Mouse (Mus musculus): ENCODE results near the gene Mroh2a. TPM values are rescaled to one million over a fixed set of nuclear protein-coding genes. Genes with fewer than 3 reads are reported as not detected.

Mroh2a gene
- polyA plus RNA-seq, 1 experiment from 2014 or later: 0.88 TPM

GRCm38 (mm10) chr1:88294650-88295049, 67.9 kb downstream of the Mroh2a start:
- Histone ChIP-seq H3K36me3 (no peaks in the 10 kb centered on the region), H3K4me1 (no peaks in the 10 kb centered on the region), H3K27ac (replicated peaks) (no peak overlapping the region), H3K9me3 (peaks cover 59% of the 10 kb centered on the region), H3K4me2 (replicated peaks) (no peak overlapping the region), H3K4me3 (no peak overlapping the region), H3K9ac (replicated peaks) (no peak overlapping the region), H3K27me3 (no peaks in the 10 kb centered on the region)
- 22% methylated on average over 1 of the region's 1 CpGs for WGBS
- ATAC-seq (replicated peaks): no peak

DNA sequence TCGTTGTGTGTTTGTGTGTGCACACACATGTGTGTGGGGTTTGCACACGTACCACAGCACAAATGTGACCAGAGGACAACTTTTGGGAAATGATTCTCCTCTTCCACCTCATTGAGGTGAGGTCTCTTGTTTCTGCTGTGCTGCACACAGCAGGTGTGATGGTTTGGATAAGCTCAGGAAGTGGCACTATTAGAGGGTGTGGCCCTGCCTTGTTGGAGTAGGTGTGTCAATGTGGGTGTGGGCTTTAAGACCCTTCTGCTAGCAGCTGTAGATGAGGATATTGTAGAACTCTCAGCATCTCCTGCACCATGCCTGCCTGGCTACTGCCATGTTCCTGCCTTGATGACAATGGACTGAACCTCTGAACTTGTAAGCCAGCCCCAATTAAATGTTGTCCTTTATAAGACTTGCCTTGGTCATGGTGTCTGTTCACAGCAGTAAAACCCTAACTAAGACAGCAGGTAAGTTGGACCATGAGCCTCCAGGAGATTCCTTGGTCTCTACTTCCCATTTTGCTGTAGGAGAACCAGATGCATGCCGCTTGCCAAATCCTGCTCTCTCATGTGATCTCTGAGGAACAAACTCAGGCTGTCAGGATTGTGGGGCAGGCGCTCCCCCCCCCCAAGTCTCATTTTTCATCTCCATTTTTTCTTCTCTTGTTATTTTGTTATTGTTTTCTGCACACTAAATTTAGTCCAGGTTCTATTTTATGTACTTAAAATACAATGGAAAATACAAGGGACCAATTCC, 69.6 kb downstream of the Mroh2a start:
- Histone ChIP-seq H3K36me3 (no peaks in the 10 kb centered on the region), H3K4me1 (no peaks in the 10 kb centered on the region), H3K4me3 (no peak overlapping the region), H3K9ac (replicated peaks) (no peak overlapping the region), H3K27me3 (no peaks in the 10 kb centered on the region), H3K27ac (replicated peaks) (no peak overlapping the region), H3K4me2 (replicated peaks) (no peak overlapping the region), H3K9me3 (peaks cover 64% of the 10 kb centered on the region)
- ATAC-seq (replicated peaks): no peak
- 75% methylated on average over 4 of the region's 4 CpGs for WGBS

GRCm38 (mm10) chr1:88297480-88298258, 70.9 kb downstream of the Mroh2a start:
- no peak for ATAC-seq (replicated peaks)
- Histone ChIP-seq H3K9ac (replicated peaks) (no peak overlapping the region), H3K9me3 (peaks cover 68% of the 10 kb centered on the region), H3K36me3 (no peaks in the 10 kb centered on the region), H3K4me3 (no peak overlapping the region), H3K4me1 (no peaks in the 10 kb centered on the region), H3K27ac (replicated peaks) (no peak overlapping the region), H3K4me2 (replicated peaks) (no peak overlapping the region), H3K27me3 (no peaks in the 10 kb centered on the region)
- WGBS: 69% methylated on average over 7 of the region's 7 CpGs

DNA sequence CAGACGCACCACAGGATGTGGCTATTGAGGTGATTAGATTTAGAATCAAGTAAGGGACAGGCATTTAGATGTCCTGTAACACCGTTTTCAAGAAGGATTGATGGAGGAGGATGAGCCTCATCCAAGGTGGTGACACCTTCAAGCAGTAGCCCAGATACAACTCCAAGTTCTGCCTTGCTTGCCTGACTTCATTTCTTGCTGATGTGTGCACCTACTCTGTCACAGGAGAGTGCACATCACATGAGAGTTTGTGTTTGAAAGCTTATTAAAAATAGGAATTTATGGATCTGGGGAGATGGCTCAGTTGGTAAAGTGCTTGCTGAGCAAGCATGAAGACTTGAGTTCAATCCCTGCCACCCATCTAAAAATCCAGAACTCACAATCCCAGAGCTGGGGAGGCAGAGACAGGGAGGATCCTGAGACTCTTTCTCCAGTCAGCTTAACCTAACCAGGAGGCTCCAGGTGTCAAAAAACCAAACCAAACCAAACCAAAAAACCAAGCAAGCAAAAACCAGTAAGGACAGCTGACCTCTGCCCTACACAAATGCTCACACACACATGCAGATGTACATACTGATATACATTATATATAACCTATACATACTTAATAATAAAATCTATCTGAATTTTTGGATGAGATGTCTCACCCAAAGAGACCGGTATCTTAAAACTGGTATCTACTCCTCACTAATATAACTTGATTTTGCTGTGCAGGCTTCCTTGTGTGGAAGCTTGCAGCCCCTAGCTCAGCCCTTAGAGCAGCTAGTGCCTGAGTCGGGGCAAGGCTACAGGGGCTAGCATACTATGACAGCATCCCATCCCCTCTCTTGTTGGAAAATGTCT, 72.1 kb downstream of the Mroh2a start:
- H3K27me3 ChIP-seq: no peaks in the 10 kb centered on the region
- H3K9me3 ChIP-seq: peaks cover 76% of the 10 kb centered on the region
- no peak overlapping the region for H3K4me2 ChIP-seq (replicated peaks)
- H3K9ac ChIP-seq (replicated peaks): no peak overlapping the region
- WGBS: 63% methylated on average over 4 of the region's 4 CpGs
- no peaks in the 10 kb centered on the region for H3K36me3 ChIP-seq
- ATAC-seq (replicated peaks): no peak
- no peaks in the 10 kb centered on the region for H3K4me1 ChIP-seq
- no peak overlapping the region for H3K4me3 ChIP-seq
- no peak overlapping the region for H3K27ac ChIP-seq (replicated peaks)

GRCm38 (mm10) chr1:88299529-88299945, 72.8 kb downstream of the Mroh2a start:
- 84% methylated on average over 2 of the region's 2 CpGs for whole genome bisulfite sequencing
- Histone ChIP-seq H3K4me3 (no peak overlapping the region), H3K27me3 (no peaks in the 10 kb centered on the region), H3K27ac (replicated peaks) (no peak overlapping the region), H3K36me3 (no peaks in the 10 kb centered on the region), H3K9ac (replicated peaks) (no peak overlapping the region), H3K9me3 (peaks cover 79% of the 10 kb centered on the region), H3K4me1 (no peaks in the 10 kb centered on the region), H3K4me2 (replicated peaks) (no peak overlapping the region)
- no peak for ATAC-seq (replicated peaks)

- no peak overlapping the region for H3K9ac ChIP-seq (replicated peaks)
- ATAC-seq (replicated peaks): no peak; the same call in 1 of the 2 replicates
- no peaks in the 10 kb centered on the region for H3K27me3 ChIP-seq
- no peaks in the 10 kb centered on the region for H3K4me1 ChIP-seq
- no peaks in the 10 kb centered on the region for H3K36me3 ChIP-seq
- H3K4me2 ChIP-seq (replicated peaks): no peak overlapping the region
- peaks cover 83% of the 10 kb centered on the region for H3K9me3 ChIP-seq
- no peak overlapping the region for H3K4me3 ChIP-seq
- H3K27ac ChIP-seq (replicated peaks): no peak overlapping the region
- 48% methylated on average over 5 of the region's 5 CpGs for WGBS
These were observed 73.7 kb downstream of the Mroh2a start for GRCm38 (mm10) chr1:88300301-88301050.

DNA sequence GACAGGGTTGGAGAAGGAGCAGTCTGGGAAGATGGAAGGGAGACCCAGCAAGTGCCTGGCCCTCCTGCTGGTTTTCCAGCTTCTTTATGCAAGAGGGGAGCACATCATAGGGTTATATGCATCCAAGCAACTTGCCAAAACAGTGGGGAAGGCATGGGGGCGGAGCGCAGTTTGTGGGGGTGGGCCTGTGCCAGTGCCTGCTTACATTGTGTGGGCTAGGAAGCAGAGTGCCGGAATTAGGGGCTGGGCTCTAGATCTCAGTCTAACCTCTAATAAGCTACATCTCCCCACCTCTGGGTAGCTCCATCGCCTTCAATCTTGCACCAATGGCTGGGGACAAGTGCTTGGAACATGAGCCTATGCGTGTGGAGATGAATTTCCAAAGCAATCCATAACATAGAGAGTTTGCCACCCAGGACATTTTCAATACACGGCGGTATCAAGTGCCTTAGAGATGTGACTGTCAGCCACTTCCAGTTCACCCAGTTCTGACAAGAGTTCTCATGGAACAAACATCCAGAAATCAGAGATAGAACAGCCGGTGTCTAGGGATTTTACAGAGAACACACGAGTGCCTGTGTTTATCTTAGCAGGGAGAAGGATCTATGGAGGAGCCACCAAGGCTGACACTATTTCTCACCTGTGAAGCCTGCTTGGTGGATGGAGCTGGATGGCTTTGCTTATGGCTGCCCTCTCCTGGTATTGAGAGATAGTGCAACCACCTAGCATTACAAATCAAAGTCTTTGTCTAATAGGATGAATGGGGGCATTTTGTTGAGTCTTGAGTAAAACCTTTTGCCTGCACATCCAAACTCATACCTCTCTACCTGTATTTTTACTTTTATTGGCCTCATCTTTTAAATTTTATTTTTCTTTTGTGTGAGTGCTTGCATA, 74.6 kb downstream of the Mroh2a start:
- WGBS: 69% methylated on average over 9 of the region's 9 CpGs
- no peaks in the 10 kb centered on the region for H3K27me3 ChIP-seq
- H3K4me2 ChIP-seq (replicated peaks): no peak overlapping the region

GRCm38 (mm10) chr1:88302057-88302740, 75.4 kb downstream of the Mroh2a start:
- H3K4me2 ChIP-seq (replicated peaks): no peak overlapping the region
- H3K36me3 ChIP-seq: no peaks in the 10 kb centered on the region
- no peaks in the 10 kb centered on the region for H3K4me1 ChIP-seq
- H3K27ac ChIP-seq (replicated peaks): no peak overlapping the region
- H3K4me3 ChIP-seq: no peak overlapping the region
- no peak; the same call in 1 of the 2 replicates for ATAC-seq (replicated peaks)
- WGBS: 66% methylated on average over 14 of the region's 14 CpGs
- no peak overlapping the region for H3K9ac ChIP-seq (replicated peaks)
- H3K27me3 ChIP-seq: no peaks in the 10 kb centered on the region
- peaks cover 88% of the 10 kb centered on the region for H3K9me3 ChIP-seq

More for the DNA sequence above, 74.6 kb downstream of the Mroh2a start:
- ATAC-seq (replicated peaks): peak; percentile 33; the same call in 1 of the 2 replicates
- peaks cover 83% of the 10 kb centered on the region for H3K9me3 ChIP-seq
- H3K27ac ChIP-seq (replicated peaks): no peak overlapping the region
- H3K4me3 ChIP-seq: no peak overlapping the region
- no peaks in the 10 kb centered on the region for H3K4me1 ChIP-seq
- no peaks in the 10 kb centered on the region for H3K36me3 ChIP-seq
- no peak overlapping the region for H3K9ac ChIP-seq (replicated peaks)

GRCm38 (mm10) chr1:88303762-88304161, 77.0 kb downstream of the Mroh2a start:
- Histone ChIP-seq H3K27ac (replicated peaks) (no peak overlapping the region), H3K4me1 (no peaks in the 10 kb centered on the region), H3K9ac (replicated peaks) (no peak overlapping the region), H3K27me3 (no peaks in the 10 kb centered on the region), H3K36me3 (no peaks in the 10 kb centered on the region), H3K9me3 (peaks cover 89% of the 10 kb centered on the region), H3K4me3 (no peak overlapping the region), H3K4me2 (replicated peaks) (no peak overlapping the region)
- WGBS: 66% methylated on average over 6 of the region's 6 CpGs
- no peak for ATAC-seq (replicated peaks)

DNA sequence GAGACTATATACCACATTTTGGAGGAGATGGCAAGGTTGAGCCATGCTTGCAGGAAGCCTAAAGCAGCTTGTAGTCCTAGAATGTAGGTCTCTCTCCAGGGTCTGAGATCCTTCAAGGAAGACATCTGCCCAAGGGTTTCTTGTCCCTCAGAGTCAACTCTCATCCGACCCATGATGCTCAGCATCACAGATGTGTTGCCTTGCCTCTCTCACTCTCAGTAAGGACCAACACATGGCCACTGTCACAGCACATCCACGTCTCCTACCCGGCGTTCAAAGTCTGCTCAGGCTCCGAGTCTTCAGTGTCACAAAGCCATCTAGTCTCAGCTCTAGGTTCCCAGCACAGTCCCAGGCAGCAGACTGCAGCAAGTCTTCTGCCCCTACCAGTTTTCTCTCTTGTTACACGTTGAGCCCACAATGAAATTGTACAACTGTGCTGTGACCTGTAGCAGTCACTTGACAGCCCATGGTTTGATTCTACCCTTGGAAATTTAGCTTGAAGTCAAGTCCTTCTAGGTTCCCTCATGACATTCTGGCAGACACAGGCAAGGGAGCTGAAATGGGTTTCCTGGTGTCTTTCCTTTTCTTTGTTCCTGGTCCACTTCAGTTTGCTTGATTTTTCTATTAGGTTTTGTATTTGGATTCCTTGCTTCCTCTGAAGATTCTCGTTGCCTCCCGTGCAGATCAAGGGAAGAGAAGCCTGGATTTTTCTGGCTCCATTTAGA, 77.6 kb downstream of the Mroh2a start:
- WGBS: 58% methylated on average over 8 of the region's 8 CpGs
- Histone ChIP-seq H3K9ac (replicated peaks) (no peak overlapping the region), H3K4me2 (replicated peaks) (no peak overlapping the region), H3K4me1 (no peaks in the 10 kb centered on the region), H3K36me3 (no peaks in the 10 kb centered on the region), H3K27me3 (no peaks in the 10 kb centered on the region), H3K27ac (replicated peaks) (no peak overlapping the region), H3K4me3 (no peak overlapping the region), H3K9me3 (peaks cover 88% of the 10 kb centered on the region)
- no peak for ATAC-seq (replicated peaks)

All from forebrain, embryonic 15.5 days (tissue).